Mouse (Mus musculus) urinary bladder, adult 2 months (tissue): ENCODE results near the gene Tnfrsf13b. TPM values are rescaled to one million over a fixed set of nuclear protein-coding genes. Genes with fewer than 3 reads are reported as not detected.
A peak's percentile ranks its signal among the peaks of the same experiment; 100 is the strongest.

Source experiments
- DNase-seq: peaks from one replicate; pipeline ENCODE4 v3.0.0; 2022; ENCODE audit warnings: low spot score
- polyA plus RNA-seq: library from polyadenylated mRNA; depleted of rRNA; stranded (reverse); fragments of >200 nt; gene quantifications from 2 replicates; pipeline ENCODE4 v1.2.3, GENCODE M21; 2012; rRNA removed

Tnfrsf13b gene
- polyA plus RNA-seq: 3.5 and 4.3 TPM in 2 replicates

DNA sequence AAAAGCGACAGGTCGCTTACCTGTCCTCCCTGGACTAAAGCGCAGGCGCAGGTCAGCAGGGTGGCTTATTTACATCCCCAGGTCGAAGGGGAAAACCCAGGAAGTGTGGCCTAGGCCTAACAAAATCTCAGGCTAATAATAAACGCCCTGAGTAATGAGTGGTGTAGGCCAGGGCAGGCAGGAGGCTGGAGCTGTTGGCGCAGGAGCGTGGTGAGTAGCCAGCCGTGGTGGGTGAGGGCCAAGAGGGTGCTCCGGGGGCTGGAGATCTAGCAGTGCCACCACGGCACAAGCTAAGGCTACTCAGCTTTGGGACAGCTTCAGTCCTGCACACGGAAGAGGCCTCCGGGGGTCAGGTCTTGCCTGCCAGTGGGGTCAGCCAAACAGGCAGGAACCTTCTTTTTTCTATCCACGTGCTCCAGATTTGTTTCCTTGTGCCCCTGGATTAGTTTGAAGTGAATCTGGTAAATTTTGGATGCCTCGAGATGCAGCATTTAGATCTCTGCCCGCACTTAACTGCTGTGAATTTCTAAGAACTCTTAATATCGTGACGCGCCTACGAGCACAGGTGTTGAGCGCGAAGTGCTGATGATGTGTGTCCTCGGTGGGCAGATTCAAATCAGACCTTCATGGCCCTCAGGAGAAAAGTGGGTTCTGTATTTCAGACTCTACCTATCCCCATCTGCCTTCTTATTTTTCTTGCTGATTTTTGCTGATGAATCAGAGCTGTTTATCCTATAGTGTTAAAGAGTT, at the start of gene Tnfrsf13b:
Tnfrsf13b (plus strand) TSS at position 150 of the 750 bp plus-strand sequence.
- no peak for DNase-seq

DNA sequence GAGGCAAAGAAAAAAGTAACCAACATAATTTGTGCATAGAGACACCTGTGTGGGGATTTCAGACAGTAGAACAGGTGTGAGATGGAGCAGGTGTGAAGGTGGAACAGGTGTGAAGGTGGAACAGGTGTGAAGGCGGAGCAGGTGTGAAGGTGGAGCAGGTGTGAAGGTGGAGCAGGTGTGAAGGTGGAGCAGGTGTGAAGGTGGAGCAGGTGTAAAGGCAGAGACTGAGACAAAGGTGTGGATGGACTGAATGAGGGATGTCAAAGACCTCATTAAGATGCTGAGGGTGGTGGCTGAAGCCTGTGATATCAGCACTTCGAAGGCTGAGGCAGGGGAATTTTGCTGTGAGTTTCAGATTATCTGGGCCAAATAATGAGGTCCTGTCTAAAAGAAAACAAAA, 44.9 kb upstream of the Tnfrsf13b start:
- no peak for DNase-seq

DNA sequence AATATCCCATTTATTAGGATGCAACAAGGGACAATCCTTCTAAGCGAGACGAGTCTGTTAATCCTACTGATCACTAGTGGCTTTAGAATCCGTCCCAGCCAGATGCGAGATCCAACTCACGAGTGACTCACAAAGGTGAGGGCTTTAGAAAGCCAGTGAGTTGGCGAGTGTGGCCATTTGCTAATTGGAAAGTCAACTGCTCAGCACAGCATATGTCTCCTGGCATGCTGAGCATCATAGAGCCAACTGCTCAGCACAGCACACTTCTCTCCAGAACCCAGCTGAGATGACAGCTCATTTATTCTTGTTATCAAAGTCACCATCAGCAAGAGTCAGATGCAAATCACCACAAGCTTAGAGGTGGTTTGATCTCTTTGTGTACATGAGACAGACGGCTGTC, 36.4 kb upstream of the Tnfrsf13b start:
- no peak for DNase-seq

DNA sequence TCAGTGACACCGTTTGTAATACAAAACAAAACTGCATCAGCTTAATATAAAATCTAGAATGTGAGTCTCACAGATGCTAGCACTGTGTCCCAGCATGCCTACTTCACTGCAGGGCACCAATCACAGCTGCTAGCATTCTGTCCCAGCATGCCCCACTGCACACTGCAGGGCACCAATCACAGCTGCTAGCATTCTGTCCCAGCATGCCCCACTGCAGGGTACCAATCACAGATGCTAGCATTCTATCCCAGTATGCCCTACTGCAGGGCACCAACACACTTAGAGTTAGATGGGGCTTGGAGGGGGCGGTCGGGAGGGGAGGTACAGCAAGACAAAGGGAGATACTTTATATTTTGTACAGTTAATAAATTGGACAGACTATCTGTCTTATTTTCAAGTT, 35.4 kb upstream of the Tnfrsf13b start:
- DNase-seq: no peak

DNA sequence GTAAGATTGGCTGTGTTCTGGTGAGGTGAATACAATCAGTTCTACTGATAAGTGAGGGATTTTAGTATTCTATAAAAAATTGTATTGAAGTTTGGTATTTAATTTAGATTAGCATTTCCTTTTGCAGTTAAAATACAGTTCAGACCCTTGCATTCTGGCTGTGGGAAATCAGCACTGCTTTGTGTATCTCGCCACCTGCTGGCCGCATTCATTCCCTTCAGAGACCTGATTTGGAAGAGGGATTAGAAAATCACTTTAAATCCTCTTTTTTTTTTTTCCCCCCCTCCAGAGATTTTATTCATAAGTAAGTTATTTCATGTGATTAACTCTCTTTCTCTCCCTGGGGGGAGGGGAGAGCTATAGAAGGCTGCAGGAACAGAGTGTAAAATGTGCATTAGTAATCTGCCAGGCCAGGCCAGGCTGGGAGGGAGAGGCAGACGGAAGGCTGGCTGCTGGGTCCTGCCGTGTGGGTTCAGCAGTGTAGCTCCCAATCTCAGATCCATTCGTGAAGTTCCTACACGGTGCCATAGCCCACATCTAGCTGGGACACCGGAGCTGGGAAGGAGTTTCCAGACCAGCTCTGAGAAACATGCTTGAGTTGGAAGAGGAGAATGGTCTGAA, 34.8 kb upstream of the Tnfrsf13b start:
- DNase-seq: no peak

DNA sequence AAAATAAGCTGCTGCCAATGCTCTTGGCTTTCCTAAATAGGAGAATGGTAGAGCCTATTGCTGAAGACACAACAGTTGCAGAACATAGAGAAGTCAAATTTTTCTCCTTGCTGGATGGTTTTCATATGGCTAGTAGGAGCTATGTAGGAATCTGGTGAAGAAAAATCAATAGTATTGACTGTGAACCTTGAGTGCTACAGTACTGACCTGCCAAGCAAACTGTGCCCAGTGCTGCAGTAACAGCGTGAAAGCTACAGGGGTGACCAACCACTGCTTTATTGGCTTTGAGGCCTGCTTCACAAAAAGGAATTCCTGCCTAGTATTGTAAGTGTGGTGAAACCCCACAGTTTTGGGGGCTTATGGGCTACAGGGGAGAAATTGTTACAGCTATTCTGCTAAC, 28.5 kb upstream of the Tnfrsf13b start:
- DNase-seq: no peak

DNA sequence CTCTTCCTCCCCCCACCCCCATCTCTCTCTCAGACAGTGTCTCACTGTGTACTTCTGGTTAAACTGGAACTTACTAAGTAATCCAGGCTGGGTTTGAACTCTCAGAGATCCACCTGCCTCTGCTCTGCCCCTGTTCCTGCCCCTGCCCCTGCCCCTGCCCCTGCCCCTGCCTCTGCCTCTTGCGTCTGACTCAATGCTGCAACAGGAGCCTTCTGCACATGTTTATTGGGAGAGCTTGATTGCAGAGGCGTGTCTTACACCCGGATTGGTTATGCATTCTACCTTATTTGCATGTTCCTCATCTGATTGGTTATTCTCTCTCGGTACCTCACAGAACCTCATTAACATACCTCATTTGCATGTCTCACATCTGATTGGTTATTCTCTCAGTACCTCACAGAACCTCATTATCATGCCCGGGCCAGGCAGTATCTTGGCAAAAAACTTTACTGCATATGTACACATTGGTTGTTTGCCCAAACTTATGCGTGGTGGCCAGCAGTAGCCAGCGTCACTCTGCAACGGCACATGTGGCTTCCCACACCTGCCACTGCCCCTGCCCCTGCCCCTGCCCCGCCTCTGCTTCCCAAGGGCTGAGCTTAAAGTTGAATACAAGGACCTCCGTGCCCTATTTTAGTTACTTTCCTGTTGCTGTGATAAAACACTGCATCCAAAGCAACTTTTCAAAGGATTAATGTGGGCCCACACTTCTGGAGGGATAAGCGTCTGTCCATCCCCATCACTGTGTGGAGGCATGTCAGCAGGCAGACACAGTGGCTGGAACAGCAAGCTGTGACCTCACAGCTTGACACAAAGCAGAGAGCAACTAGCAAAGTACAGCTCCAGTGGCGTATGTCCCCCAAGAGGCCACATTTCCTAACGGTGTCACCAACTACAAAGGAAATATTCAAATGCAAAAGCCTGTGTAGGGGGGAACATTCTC, 23.9 kb upstream of the Tnfrsf13b start:
- no peak for DNase-seq

DNA sequence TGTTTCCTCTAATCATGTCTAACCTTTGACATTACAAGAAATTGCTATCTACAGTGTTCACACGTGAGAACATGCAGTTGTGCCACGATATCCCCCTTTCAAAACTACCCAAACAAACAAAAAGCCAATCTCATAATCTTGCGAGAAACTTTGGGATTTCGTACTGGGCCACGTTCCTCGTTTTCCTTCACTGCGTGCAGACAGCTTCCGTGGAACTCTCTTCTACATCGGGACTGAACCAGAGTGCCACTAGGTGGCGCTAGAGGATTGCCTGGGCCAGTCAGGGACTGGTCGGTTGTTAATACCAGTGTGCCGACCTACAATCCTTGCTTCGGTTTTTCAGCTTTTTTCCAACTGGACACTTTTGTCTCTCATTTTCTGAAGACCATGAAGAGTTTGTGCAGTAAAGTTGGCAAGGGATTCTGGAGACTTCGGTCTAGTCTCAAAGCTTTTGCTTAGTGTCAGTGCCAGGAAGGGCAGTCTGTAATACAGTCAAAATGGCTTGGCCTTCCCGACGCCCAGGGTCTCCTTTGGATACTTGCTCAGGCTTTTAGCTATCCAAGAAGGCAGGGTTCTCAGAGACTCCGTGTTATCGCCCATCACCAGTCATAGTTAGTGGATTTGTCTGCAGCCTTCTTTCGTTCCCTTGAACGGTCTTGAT, 22.2 kb upstream of the Tnfrsf13b start:
- peak; percentile 57 for DNase-seq

DNA sequence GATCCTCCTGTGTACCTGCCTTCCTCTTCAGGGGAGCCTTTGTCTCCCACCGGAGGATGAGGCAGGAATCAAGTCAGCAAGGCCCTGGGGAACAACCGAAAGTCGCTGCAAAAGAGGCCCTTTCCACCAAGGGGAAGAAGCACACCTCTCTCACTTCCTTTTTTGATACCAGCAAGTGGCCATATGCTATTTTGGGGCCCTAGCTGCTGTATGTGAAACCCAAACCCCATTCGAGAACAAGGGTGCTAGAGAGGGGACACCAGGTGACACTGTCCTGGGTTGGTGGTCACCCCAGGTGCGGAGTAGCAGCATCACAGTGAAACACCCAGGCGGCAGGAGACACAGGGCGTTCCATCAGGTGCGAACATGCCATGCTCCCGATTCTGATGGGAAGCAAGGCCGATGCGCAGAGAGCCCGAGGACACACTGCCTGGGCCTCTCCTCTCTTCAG, 17.6 kb upstream of the Tnfrsf13b start:
- no peak for DNase-seq

DNA sequence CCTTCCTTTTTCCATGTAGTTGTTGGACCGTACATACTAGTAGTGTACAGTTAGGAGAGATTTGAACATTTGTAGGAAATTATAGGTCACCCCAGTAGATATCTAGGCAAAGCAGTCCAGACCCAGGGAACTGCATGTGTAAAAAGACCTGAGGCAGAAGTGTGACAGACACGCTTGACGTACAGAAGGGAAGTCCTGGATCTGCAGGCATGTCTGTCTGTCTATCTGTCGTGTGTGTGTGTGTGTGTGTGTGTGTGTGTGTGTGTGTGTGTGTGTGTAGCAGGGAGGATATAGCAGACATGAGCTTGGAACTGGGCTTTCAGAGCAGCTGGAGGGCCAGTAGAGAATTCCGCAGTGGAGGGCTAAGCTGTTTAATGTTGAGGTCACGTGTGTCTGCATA, 16.8 kb upstream of the Tnfrsf13b start:
- no peak for DNase-seq

DNA sequence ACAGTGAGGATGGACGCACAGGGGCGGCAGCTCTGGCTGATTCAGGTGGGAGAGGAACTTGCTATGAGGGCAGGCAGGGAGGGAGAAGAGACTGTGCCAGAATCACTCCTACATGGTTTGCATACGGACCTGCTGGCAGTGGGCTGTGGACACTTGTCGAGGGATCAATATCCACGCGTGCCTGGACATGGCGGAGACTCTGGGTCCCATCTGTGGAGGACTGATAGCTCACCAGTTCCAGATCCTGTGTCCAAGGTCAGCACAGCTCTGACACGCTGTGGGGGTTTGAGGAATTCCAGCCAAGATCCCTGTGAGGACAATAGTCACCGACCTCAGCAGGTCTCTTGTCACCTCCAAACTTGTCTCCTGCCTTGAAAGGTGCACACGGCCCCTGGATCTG, 16.4 kb upstream of the Tnfrsf13b start:
- no peak for DNase-seq

DNA sequence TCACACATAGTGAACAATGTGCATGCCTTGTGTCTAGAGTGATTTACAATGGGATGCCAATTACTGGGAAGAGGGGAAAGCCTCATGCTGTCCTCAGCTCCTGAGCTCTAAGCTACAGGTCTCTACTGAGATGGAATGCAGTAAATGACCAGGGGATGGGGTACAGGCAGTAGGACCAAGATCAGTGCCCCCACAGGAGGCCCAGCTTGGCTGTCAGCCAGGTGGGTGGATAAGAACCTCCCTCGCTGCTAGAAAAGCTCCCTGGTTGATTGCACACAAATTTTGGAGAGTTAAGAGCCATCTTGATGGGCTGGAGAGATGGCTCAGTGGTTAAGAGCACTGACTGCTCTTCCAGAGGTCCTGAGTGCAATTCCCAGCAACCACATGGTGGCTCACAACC, 15.6 kb upstream of the Tnfrsf13b start:
- DNase-seq: no peak

DNA sequence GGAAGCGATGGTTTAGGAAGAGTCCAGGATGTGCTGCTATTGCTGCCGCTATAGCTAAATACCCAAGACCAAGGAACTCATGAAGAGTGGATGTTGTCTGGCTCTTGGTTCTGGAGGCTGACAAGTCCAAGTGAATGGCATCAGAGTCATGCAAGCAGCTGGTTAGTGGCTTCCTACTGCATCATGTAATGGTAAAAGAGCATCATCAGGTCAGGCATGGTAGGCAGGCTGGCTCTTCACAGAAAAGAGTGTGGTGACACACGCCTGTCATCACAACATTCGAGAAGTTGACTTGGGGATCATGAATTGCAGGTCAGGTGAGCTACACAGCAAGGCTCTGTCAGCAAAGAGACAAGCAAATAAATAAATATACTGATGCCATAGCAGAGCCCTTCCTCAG, 15.1 kb upstream of the Tnfrsf13b start:
- no peak for DNase-seq

DNA sequence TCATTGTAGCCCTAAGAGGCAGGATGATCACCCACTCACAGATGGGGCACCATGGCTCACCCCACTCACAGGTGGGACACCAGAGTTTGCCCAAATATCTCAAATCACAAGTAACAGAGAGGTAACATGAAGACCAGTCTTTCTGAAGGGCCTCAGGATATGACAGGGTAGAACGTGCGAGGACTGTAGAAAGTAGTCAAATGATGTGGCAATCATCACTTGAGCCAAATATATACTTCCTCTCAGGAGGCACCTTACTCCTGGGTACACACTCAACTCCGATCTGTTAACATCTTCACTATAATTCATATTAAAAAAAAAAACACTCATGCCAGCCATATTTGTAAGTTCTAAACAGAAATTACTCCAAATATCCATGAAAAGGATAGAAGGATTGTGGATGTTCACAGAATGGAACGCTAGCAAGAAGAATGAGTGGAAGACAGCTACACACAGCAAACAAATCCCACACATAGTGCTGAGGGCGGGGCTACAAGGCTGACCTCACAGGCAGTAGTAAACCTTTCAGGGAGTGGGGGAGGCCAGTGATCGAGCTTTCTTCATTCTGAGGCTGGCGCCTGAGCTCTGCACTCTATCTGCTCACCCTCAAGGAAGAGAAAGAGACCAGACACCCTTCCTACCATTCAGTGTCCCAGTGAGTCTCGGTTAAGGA, 14.1 kb upstream of the Tnfrsf13b start:
- no peak for DNase-seq

DNA sequence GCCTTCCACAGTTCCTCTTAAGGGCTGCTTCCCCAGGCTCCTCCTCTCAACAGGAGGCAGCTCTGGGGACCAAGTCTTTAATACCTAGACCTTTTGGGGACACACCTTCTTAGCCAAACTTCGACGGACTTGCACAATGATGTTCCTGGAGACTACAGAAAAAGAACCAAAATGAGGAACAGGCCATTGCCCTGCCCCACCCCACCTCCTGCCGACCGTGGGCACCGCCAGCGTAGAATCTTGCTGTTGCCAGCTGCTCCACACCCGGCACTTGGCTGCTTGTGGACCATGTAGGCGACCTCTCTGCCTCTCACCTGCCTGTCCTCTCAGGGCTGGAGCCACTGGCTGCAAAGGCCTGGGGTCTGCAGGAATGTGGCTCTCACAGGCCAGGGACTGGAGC, 10.3 kb upstream of the Tnfrsf13b start:
- no peak for DNase-seq

DNA sequence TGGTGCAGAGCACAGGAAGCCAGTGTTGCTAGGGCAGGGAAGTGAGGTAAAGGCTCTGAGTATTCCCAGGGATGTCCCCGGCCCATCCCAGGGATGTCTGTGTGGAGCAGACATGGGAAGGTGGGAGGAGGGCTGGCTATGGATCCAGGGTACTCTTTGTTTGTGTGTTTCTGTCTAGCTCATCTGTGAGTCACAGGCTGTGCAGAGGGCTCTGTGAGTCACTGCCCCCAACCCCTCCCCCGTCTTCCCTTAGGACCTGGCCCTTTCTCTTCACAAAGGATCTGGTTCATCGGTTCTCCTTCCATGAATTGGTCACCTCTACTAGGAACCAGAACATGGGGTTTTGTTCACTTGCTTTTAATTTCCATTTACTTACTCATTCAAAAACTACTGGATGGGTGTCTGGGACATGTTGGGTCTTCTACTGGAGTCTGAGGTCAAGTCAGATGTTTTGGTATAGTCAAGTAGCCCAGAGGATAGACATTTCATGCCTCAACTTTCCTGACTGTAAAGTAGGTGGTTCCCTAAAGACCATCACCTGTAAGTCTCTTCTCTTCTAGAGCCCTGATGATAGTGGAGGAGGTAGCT, 6.5 kb upstream of the Tnfrsf13b start:
- no peak for DNase-seq

DNA sequence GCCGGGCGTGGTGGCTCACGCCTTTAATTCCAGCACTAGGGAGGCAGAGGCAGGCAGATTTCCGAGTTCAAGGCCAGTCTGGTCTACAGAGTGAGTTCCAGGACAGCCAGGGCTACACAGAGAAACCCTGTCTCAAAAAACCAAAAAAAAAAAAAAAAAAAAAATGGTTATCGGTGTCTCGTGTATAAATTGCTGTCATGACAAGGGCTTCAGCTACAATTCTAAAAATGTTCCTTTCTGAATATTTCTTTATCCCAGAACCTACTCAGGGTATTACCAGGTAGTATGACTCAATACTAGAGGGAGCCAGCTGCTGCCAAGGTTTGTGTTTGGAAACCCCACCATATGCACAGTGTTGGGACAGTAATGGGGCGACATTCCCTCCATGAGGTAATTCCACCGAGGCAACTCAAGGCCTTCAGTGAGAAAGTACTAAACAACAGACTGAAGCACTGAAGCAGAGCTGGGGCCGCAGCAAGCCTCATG, 4.2 kb upstream of the Tnfrsf13b start:
- no peak for DNase-seq

DNA sequence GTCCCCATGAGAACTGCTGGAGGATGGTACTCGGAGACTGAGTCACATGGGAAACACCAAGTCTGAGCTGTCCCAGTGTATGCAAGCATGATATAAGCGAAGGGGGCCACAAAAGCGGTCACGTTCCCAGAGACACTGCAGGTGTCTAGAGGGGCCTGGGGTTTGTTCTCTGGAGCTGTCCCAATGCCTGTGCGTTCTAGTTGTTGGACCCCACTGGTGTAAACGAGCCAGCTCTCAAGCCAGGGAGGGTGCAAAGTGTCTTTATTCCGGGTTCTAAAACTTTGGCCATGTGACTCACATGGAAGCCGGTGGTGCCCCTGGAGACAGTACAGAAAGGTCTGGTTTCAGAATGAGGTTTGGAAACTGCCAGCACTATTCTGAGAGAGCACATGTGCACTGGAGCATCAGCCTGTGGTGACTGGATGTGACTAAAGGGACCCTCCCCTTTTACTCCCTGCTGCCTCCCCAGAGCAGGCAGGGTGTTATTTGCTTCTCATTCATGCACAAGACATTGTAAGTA, 3.7 kb upstream of the Tnfrsf13b start:
- no peak for DNase-seq

DNA sequence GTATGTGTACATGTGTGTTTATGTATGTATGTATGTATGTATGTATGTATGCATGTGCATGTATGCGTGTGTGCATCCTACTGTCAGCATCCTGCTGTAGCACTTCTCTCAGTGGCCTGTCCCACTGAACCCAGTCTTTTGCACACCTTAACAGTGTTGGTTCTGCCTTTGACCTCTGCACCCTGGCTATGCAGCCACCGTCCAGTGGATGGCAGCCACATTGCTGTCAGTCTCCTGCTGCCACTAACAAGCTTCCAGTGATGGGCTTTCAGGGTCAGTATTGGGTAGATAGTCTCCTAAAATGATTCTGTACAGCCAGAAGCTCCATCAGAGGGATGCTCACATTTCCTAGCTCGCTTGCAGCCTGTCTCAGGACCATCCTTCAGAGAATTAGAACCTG, 2.7 kb upstream of the Tnfrsf13b start:
- no peak for DNase-seq

DNA sequence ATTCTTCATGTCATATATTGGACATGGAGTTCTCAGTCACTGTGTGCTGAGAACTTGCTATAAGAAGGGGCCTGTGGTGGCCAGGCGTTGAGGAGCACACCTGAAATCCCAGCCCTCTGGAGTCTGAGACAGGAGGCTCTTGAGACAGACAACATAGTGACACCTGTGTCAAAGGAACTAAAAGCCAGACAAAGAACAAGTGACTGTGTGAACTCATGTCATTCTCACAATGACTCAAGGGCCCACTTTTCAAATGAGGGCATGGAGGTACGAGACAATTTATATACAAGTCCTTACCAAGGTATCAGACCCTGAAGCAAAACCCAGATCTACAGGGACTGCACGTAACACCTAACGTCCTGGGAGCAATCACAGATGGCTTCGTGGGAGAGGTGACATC, 585 bp upstream of the Tnfrsf13b start:
- no peak for DNase-seq
